Comparison of ENCODE assay signal across 8 mouse cellular contexts in genomic region chr2:158733914-158734313, GRCm38 (mm10). TPM values are rescaled to one million over a fixed set of nuclear protein-coding genes. Genes with fewer than 3 reads are reported as not detected.
DNase-seq lines count a peak whose midpoint lies in the region; ATAC-seq lines count a peak whose summit lies in the region.
"Had no signal": no experiment of that assay in that cellular context is flagged by ENCODE, and none has a peak within 500 bp of the region (broad histone marks: within the 10 kb centered on the region; RNA-seq: fewer than 3 reads in every experiment).

No protein-coding gene starts in this region.

- peaks cover 25% of the 10 kb centered on the region for H3K4me1 ChIP-seq in kidney, embryonic 15.5 days
- H3K4me1 ChIP-seq: liver, embryonic 13.5 days had no signal

- no peaks in the 10 kb centered on the region for H3K27me3 ChIP-seq in kidney, embryonic 15.5 days
- H3K27me3 ChIP-seq: liver, embryonic 13.5 days had no signal

- no peak overlapping the region for H3K4me2 ChIP-seq in kidney, embryonic 15.5 days
- H3K4me2 ChIP-seq: liver, embryonic 13.5 days had no signal

- H3K4me3 ChIP-seq in kidney, embryonic 15.5 days (replicated peaks) = no peak overlapping the region
- H3K4me3 ChIP-seq: liver, embryonic 13.5 days had no signal

- no peak for ATAC-seq in kidney, embryonic 15.5 days (replicated peaks; ENCODE audit: low FRiP score)
- peak; percentile 58 for ATAC-seq in neutrophil, adult 5-6 weeks (ENCODE audit: extremely low read depth, insufficient number of reproducible peaks, low FRiP score, poor library complexity, severe bottlenecking)

- no peaks in the 10 kb centered on the region for H3K9me3 ChIP-seq in kidney, embryonic 15.5 days (replicated peaks)
- H3K9me3 ChIP-seq: liver, embryonic 13.5 days had no signal

- no peaks in the 10 kb centered on the region for H3K36me3 ChIP-seq in kidney, embryonic 15.5 days
- H3K36me3 ChIP-seq: liver, embryonic 13.5 days had no signal

- H3K9ac ChIP-seq in kidney, embryonic 15.5 days = no peak overlapping the region
- H3K9ac ChIP-seq: liver, embryonic 13.5 days had no signal

- 0 out of 2 replicates have a peak overlapping the region, but pooled peaks have one; percentile 22 for H3K27ac ChIP-seq in kidney, embryonic 15.5 days
- H3K27ac ChIP-seq: liver, embryonic 13.5 days had no signal

- peak; percentile 75 for DNase-seq in A20 (ENCODE audit: low read depth, low spot score)
- DNase-seq in CD4-positive, CD25-positive, alpha-beta regulatory T cell, adult 2 months (ENCODE audit: low read depth, low spot score) = peak; percentile 72
- no peak for DNase-seq in frontal cortex, postnatal 25 days (ENCODE audit: low spot score in 2 of 2)
- no peak for DNase-seq in right cerebral cortex, postnatal 25 days
- DNase-seq in adrenal gland, postnatal 36 days = no peak
- DNase-seq: liver, embryonic 13.5 days had no signal

- WGBS in kidney, embryonic 15.5 days = 74% methylated on average over 6 of the region's 6 CpGs

RNA-seq across cellular contexts. Expression of gene Fam83d, which starts 34.0 kb away (rescaled TPM):
- polyA plus RNA-seq in kidney, embryonic 15.5 days (2015; fragmentation: Nextera tagmentation; extraction: Ambion mirVana) = 50.7 and 51.8 TPM in 2 replicates
- 0.12 and 0.49 TPM in 2 replicates for total RNA-seq in neutrophil, adult 5-6 weeks (2017)
- 1 to 10 TPM; 1.6 to 1.9 TPM for total RNA-seq in adrenal gland, postnatal 36 days (2021)

Comparison
In these comparisons a context has a peak if more than half of its experiments do, and no peak if none do; other contexts are left out.
1. DNase-seq: peak in A20 (single experiment) and CD4-positive, CD25-positive, alpha-beta regulatory T cell, adult 2 months (single experiment); none in frontal cortex, postnatal 25 days (0 of 2), right cerebral cortex, postnatal 25 days (single experiment) and adrenal gland, postnatal 36 days (0 of 2).